Mouse (Mus musculus) c-Kit-negative CD71-positive TER-119-positive erythroid progenitor cells, embryonic 14.5 days (primary cell): Measurements from ENCODE around the gene Exph5.

Source experiments
- DNase-seq: peaks from one replicate; pipeline ENCODE4 v3.0.0-alpha.2; 2013; ENCODE audit warnings: low read depth, low spot score

The Exph5 gene

GRCm38 (mm10) chr9:53320894-53321650, 19.6 kb downstream of the Exph5 start:
- no peak for DNase-seq

DNA sequence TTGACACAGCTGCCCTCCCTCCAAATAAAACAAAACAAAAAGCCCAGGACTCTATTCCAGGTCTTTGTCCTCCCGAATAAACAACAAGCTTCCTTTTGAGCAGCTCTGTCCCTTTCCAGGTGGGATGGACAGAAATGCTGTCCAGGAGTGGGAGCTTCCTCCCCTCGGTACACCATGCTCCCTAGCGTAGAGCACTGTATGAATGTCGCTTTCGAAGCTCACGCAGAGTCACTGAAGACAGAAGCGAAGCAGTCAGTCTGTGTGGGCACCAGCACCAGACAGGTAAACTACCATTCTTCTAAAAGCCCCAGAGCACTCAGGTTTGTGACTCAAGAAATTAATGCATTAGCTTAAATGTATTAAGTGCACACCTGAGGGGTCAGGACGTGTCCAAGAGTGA, 20.2 kb downstream of the Exph5 start:
- no peak for DNase-seq

- no peak for DNase-seq
Measured at GRCm38 (mm10) chr9:53323419-53324251, 22.2 kb downstream of the Exph5 start.

DNA sequence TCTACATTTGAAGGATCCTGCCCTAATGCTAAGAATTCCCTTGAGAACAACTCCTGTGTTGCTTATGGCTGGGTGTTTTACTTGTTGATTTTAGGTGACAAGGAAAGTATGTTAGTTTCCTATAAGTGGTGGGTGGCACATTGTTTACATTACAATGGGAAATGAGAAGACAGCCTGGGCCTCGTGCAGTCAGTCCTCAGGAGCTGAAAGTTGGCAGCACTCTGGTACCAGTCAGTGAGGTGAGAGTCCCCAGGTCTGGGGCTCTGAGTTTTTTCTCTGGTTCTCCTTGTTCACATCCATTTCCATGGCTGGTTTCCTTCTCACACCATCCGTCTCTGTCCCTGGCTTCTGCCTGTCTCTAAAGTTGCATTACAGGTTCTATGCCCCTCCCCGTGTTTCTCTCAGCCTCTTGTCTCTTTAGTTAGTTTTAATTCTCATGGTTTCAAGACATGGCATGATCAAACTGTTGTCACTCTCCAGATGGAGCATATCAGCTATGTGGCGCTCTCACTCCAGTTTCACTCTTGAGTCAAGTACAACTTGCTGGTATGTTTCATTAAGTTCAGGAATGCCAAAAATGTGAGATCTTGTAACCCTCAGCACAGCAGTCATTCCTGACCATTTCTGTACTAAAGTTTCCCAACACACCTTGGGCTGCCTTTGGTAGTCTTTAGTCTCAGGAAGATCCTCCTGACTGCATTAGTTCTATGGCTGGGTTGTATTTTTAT, 24.1 kb downstream of the Exph5 start:
- DNase-seq: no peak

- DNase-seq: no peak
Measured at GRCm38 (mm10) chr9:53328203-53328602, 26.7 kb downstream of the Exph5 start.

DNA sequence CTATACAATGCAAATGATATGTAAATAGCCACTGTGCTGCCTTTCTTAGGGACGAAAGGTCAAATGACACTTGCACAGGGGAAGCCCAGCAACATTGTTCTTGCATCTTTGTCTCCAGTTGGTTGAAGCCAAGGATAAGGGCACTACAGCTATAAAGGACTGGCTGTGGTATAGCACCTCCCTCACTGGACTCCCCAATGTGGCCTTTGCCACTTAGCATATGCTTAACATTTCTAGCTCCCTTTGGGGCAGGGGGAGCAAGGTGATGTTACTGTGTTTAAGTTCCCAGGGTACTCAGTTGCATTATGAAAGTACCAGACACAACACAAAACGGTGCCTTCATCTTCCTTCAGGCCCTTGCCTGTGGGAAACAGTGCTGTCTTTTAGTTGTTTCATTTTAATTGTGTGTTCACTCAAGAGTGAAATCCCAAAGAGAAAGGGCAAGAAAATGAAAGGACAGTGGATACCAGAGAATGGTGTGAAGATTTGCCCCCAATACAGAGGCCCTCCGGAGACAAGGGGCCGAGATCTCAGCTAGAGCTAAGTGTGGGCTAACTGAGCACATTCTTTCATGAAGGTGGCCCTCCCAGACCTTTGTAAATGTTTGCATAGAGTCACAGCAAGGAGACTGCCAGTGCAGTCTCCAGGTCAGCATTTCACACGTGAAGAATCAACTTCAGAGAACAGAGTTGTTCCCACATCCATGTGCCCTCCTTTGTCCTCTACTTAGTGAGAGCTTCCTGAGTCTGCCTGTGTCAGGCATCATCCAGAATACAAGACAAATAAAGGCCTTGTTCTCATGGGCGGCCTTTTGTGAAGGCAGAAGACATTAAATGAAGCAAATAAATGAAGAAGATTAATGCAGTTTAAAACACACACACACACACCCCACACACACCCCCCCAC, 28.1 kb downstream of the Exph5 start:
- no peak for DNase-seq

GRCm38 (mm10) chr9:53330247-53330646, 28.8 kb downstream of the Exph5 start:
- DNase-seq: no peak

DNA sequence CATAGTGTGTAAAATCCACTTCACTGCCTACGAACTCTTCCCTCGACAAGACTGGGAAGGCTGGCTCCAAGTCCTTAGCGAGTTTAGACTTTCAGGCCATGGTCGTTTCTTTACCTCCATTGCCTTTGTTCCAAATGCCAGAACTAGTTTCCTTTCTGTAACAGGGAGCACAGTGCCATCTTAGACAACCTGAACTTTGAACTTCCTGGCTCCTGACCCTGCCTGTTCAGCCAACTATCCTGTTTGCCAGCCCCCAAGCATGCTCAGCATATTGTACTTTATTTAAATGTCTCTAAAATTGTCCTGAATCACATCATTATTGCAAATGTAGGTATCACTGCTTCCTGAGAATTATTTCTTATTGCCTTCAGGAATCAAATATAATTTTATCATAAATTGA, 32.0 kb downstream of the Exph5 start:
- DNase-seq: no peak

GRCm38 (mm10) chr9:53335131-53335530, 33.7 kb downstream of the Exph5 start:
- no peak for DNase-seq

DNA sequence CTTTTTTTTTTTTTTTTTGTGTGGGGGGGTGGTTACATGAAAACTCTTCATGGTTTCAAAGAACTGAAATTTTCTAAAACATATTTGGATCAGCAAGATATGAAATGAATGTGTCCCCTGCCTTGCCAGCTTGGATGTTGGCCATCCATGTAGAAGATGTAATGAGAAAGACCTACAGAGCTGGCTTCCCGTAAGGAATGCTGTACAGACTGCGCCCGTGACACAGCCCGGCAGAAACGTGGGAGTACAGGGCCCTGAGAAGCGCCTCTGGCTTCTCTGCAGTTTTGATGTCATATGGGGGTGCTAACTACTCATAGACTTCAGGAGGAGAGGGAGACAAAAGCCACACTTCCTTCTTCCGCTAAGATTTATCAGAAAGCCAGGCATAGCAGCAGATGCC, 38.1 kb downstream of the Exph5 start:
- DNase-seq: no peak

GRCm38 (mm10) chr9:53340328-53340916, 39.0 kb downstream of the Exph5 start:
- DNase-seq: no peak

GRCm38 (mm10) chr9:53340969-53341368, 39.5 kb downstream of the Exph5 start:
- no peak for DNase-seq

GRCm38 (mm10) chr9:53341981-53342380, 40.5 kb downstream of the Exph5 start:
- no peak for DNase-seq

DNA sequence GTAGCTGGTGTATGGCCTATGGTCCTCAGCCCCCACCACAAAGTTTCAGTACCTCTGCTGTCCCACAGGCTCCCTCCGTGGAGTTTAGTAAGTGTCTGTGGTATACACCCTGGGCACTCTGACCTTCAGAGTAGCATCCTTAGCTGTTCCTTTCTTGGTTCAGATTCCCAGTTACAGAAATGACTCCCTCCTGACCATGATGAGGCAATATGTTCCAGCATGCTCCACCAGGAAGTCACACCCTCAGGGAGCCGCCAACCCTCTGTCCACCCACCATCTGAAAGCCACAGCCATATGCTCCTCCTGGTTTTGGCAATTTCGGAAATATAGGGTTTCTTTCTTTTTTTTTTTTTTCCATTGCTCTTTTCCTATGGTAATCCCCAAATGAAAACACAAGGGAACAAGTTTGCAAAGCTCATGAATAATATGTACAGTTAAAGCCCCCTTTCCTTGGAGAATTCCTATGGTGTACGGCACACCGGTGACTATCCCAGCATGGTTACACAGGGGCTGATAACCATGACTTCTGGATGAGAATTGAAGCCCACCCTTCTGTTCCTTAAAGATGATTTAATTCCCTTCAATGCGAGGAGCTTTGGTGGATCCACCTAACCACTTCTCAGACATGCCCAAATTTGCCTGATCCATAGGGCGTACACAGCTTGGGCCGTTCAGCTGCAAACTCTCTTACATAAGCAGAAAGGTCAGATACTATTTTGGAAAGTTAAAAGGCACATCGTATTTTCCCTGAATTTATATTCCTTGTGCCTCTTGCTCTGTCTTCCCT, 43.4 kb downstream of the Exph5 start:
- no peak for DNase-seq

DNA sequence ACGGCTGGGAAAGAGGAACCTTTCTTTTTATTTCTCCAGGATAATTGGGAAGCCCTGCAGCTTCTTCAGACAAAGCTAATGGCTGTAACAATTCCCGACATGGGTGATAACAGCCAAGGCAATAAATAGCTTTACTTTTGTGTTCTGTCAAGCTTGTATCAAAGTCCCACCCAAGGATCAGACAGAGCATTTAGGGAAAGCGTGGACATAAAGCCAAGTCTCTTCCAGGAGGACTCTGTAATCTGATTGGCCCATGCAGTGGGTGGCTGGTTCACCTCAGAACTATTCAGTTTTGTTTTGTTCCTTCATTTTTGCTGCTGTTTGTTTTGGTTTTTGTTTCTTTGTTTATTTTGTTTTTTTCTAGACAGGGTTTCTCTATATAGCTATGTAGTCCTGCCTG, 44.3 kb downstream of the Exph5 start:
- no peak for DNase-seq

DNA sequence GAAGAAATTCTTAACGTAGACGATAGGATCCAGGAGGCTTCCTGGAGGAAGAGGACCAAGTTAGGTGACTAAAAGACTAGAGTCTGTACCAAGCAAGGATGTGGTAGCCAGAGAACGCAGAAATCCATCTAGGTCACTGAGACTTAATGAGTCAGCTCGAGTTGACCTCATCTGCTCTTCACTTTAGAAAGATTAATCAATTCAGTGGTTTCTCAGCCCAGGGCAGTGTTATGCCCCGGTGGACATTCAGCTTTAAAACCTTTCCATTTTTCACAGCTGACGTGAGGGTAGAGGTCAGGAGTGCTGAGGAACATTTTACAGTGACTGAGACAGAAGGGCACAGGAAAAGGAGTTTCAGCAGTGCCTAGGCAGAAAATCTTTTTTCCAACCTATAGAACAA, 44.9 kb downstream of the Exph5 start:
- no peak for DNase-seq

DNA sequence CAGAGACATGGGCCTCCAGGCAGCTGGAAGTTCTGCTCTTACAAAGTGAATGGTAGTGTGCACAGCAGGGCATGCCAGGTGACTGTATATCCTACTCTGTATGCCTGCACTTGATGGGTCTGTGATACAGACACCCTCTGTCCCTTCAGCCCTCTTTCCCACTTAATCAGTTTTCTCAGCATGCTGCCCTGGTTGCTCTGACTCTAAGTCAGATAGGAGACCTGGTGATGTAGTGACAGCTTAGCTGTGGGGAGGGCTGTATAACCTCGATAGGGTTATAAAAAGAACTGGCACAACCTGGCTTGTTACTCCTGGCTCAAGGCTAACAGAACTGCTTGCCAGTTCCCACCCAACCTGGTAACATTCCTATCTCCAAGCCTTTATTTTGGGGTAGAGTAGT, 47.7 kb downstream of the Exph5 start:
- DNase-seq: no peak

GRCm38 (mm10) chr9:53350331-53350730, 48.9 kb downstream of the Exph5 start:
- no peak for DNase-seq

DNA sequence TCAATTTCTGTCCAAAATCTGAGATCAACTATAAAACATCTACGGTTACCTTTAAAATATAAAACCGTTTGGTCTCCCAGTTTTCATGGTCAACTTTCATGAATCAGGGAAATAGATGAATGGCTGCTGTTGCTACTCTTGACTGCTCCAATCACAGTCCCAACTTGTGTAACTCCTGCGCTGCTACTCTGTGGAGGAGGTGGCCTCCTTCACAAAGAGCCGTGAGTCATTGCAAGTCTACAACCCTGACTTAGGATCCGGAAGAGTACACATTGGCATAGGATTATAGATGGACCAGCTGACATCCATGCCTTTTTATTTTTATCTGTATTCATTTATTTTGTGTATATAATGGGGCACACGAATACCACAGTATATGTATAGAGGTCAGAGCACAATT, 50.4 kb downstream of the Exph5 start:
- DNase-seq: no peak

GRCm38 (mm10) chr9:53353161-53353560, 51.7 kb downstream of the Exph5 start:
- no peak for DNase-seq
